Mouse (Mus musculus): ENCODE results near the gene Prm1. TPM values are rescaled to one million over a fixed set of nuclear protein-coding genes. Genes with fewer than 3 reads are reported as not detected.

Gene Prm1
- polyA plus RNA-seq, 1 experiment from 2014 or later: 0.83 TPM

GRCm38 (mm10) chr16:10777579-10778160 lies 28.0 kb downstream of the Prm1 start:
- Histone ChIP-seq H3K9me3 (no peaks in the 10 kb centered on the region), H3K27ac (no peak overlapping the region), H3K4me3 (no peak overlapping the region), H3K27me3 (no peaks in the 10 kb centered on the region), H3K9ac (no peak overlapping the region), H3K4me2 (replicated peaks) (no peak overlapping the region), H3K4me1 (peaks cover 32% of the 10 kb centered on the region), H3K36me3 (0 out of 2 replicates have a peak, but pooled peaks cover 2% of the 10 kb centered on the region)
- 76% methylated on average over 5 of the region's 5 CpGs for WGBS
- ATAC-seq (ENCODE audit: low FRiP score, low read depth): no peak

- Histone ChIP-seq H3K27ac (no peak overlapping the region), H3K9ac (no peak overlapping the region), H3K36me3 (no peaks in the 10 kb centered on the region), H3K27me3 (no peaks in the 10 kb centered on the region), H3K9me3 (no peaks in the 10 kb centered on the region), H3K4me2 (replicated peaks) (no peak overlapping the region), H3K4me3 (no peak overlapping the region), H3K4me1 (peaks cover 20% of the 10 kb centered on the region)
- WGBS: 54% methylated on average over 7 of the region's 7 CpGs
- ATAC-seq (ENCODE audit: low FRiP score, low read depth): no peak
Measured at GRCm38 (mm10) chr16:10776322-10776721, 29.3 kb downstream of the Prm1 start.

DNA sequence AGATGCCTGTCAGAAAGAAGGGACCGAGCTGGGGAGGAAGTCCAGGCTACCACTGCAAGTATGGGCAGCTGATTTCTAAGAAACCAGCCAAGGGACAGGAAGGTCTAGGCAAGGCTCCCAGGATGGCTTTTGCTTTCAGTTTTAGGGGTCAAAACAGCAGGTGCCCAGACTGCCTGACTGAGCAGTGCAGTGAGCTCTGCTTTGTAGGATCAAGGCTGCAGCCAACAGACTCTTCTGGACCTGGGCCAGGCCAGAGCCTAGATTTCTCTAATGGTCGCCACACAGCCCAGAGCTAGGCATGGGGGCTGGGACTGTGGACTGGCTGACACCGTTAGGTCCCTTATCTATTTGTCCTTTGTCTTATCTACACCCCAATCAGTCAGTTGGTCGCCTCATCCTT lies 30.9 kb downstream of the Prm1 start:
- Histone ChIP-seq H3K4me3 (no peak overlapping the region), H3K36me3 (no peaks in the 10 kb centered on the region), H3K27ac (no peak overlapping the region), H3K9ac (no peak overlapping the region), H3K4me1 (peaks cover 19% of the 10 kb centered on the region), H3K27me3 (no peaks in the 10 kb centered on the region), H3K4me2 (replicated peaks) (no peak overlapping the region), H3K9me3 (no peaks in the 10 kb centered on the region)
- ATAC-seq (ENCODE audit: low FRiP score, low read depth): no peak
- WGBS: 67% methylated on average over 4 of the region's 4 CpGs

- Histone ChIP-seq H3K4me1 (peaks cover 30% of the 10 kb centered on the region), H3K9ac (no peak overlapping the region), H3K9me3 (no peaks in the 10 kb centered on the region), H3K36me3 (no peaks in the 10 kb centered on the region), H3K4me2 (replicated peaks) (no peak overlapping the region), H3K4me3 (no peak overlapping the region), H3K27ac (no peak overlapping the region), H3K27me3 (no peaks in the 10 kb centered on the region)
- 82% methylated on average over 8 of the region's 8 CpGs for WGBS
- ATAC-seq (ENCODE audit: low FRiP score, low read depth): no peak
Measured at GRCm38 (mm10) chr16:10773543-10773942, 32.1 kb downstream of the Prm1 start.

DNA sequence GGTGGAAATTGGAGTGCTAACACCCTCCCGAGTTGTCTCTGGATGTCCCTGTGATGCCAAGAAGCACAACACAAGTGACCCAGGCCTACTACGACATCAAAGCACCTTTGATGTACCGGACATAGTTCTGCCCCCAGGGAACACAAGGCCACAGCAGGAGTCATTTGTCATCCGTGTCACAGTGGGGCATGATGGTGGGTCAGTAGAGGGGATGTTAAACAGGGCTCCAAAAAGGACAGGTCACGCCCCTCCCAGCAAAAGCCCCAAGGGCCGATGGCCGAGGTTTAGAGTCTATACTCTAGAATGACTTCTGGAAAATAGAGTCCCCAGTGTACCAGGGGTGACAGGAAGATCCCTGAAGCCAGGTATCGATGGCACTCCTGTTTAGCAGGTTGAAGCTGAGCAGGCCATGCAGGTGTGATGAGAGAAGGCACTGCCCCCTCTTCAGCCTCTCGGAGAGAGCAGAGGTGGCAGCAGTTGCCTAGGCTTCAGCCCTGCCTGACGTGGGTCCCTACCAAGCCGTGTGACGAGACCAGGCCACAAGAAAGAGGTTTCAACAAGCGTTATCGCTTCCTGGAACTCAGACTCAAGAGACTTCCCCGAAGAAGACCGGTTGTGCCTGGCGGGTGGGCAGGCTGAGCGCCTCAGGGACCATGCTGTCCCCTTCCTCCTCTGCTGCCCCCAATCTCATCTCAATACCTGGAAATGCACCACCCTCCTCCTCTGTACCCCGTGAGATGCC lies 33.7 kb downstream of the Prm1 start:
- no peak overlapping the region for H3K4me2 ChIP-seq (replicated peaks)
- no peak overlapping the region for H3K4me3 ChIP-seq
- no peaks in the 10 kb centered on the region for H3K27me3 ChIP-seq
- no peak for ATAC-seq (ENCODE audit: low FRiP score, low read depth)
- no peak overlapping the region for H3K27ac ChIP-seq
- no peaks in the 10 kb centered on the region for H3K36me3 ChIP-seq
- peaks cover 30% of the 10 kb centered on the region for H3K4me1 ChIP-seq
- no peak overlapping the region for H3K9ac ChIP-seq
- no peaks in the 10 kb centered on the region for H3K9me3 ChIP-seq
- WGBS: 51% methylated on average over 19 of the region's 19 CpGs

DNA sequence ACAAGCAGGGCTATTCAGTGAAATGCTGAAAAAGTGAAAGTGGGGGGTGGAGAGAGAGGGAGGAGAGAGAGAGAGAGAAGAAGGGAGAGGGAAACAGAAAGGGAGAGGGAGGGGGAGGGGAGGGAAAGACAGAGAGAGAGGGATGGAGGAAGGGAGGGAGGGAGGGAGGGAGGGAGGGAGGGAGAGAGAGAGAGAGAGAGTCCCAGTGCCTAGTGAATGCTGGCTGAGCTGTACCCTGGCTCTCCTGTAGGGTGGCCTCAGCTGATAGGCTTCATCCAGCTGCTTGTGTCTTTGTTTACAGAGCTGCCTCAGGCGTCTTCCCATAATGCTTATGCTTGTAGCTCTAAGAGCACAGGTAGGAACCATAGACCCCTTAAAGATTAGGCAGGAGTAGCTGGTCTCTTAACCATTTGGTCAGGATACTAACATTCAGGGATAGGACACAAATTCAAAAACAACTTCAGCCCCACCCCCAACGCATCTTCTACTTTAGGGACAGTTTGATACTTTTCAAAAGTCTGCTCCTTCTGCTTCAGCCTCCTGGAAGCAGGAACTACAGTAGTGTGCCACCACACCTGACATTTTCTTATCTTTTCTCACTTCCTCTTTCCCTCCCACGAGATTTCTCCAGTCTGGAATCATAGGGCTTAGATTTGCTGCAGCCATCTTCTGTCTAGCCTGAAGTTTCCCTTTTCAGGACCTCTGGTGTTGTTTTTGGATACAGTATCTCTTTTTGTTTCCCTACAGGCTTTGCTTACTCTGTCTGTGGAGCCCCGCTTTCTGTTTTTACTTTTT lies 34.9 kb downstream of the Prm1 start:
- ATAC-seq (ENCODE audit: low FRiP score, low read depth): no peak
- no peak overlapping the region for H3K27ac ChIP-seq

DNA sequence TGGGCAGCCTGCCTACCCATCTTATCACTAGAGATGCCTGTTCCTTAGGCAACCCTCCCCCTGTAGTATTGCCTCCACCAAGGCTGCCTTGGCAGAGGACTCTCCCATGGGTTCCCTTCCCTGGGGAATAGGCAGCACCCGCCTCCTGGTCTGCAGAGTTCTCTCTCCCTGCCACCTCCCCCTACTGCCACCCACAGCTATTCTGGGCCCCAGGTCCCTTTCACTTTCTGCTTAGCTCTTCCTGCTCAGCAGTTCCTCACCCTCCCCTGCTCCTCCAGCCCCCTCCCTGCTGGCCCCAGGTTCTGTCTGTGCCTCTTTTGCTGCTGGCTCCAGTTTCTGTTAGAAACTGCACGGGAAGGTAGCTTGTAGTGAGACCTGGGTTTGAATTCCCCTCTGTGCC lies 36.0 kb downstream of the Prm1 start:
- H3K27me3 ChIP-seq: no peaks in the 10 kb centered on the region
- ATAC-seq (ENCODE audit: low FRiP score, low read depth): no peak
- H3K4me1 ChIP-seq: peaks cover 30% of the 10 kb centered on the region
- H3K4me2 ChIP-seq (replicated peaks): no peak overlapping the region
- no peak overlapping the region; the same call in 1 of the 2 replicates for H3K9ac ChIP-seq
- no peak overlapping the region for H3K4me3 ChIP-seq
- no peaks in the 10 kb centered on the region for H3K36me3 ChIP-seq
- H3K9me3 ChIP-seq: no peaks in the 10 kb centered on the region
- no peak overlapping the region for H3K27ac ChIP-seq
- 42% methylated on average over 2 of the region's 2 CpGs for WGBS

More for the DNA sequence above, 34.9 kb downstream of the Prm1 start:
- Histone ChIP-seq H3K36me3 (no peaks in the 10 kb centered on the region), H3K9me3 (no peaks in the 10 kb centered on the region), H3K9ac (no peak overlapping the region), H3K27me3 (no peaks in the 10 kb centered on the region), H3K4me1 (peaks cover 30% of the 10 kb centered on the region), H3K4me2 (replicated peaks) (no peak overlapping the region), H3K4me3 (no peak overlapping the region)
- 43% methylated on average over 4 of the region's 4 CpGs for WGBS

- Histone ChIP-seq H3K4me3 (no peak overlapping the region), H3K4me2 (replicated peaks) (no peak overlapping the region), H3K36me3 (no peaks in the 10 kb centered on the region), H3K4me1 (peaks cover 30% of the 10 kb centered on the region), H3K9ac (no peak overlapping the region), H3K27me3 (no peaks in the 10 kb centered on the region), H3K27ac (no peak overlapping the region), H3K9me3 (no peaks in the 10 kb centered on the region)
- 55% methylated on average over 9 of the region's 9 CpGs for WGBS
- no peak for ATAC-seq (ENCODE audit: low FRiP score, low read depth)
Measured at GRCm38 (mm10) chr16:10768821-10769220, 36.8 kb downstream of the Prm1 start.

GRCm38 (mm10) chr16:10767158-10767557 lies 38.5 kb downstream of the Prm1 start:
- peaks cover 27% of the 10 kb centered on the region for H3K4me1 ChIP-seq
- no peak overlapping the region for H3K9ac ChIP-seq
- no peaks in the 10 kb centered on the region for H3K36me3 ChIP-seq
- no peak overlapping the region for H3K4me3 ChIP-seq
- no peak overlapping the region for H3K4me2 ChIP-seq (replicated peaks)
- ATAC-seq (ENCODE audit: low FRiP score, low read depth): no peak
- H3K27me3 ChIP-seq: no peaks in the 10 kb centered on the region
- 56% methylated on average over 4 of the region's 4 CpGs for WGBS
- no peak overlapping the region for H3K27ac ChIP-seq
- H3K9me3 ChIP-seq: no peaks in the 10 kb centered on the region

DNA sequence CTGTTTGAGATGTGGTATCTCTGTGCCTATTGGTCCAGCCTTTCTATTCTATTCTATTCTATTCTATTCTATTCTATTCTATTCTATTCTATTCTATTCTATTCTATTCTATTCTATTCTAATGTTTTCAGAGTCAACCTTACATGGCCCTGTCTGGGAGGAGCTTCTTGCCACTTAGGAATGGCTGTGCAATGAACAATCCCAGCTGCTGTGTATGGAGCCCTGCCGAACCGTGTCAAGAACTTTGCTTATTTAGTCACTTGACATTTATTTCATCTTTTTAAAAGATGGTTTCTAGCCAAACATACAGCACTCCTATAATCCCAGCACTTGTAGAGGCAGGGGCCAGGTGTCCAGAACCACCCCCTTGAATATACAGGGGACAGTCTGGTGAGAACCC lies 41.3 kb downstream of the Prm1 start:
- no peak overlapping the region for H3K4me2 ChIP-seq (replicated peaks)
- H3K4me3 ChIP-seq: no peak overlapping the region
- no peak overlapping the region for H3K9ac ChIP-seq
- WGBS: 72% methylated on average over 2 of the region's 2 CpGs
- H3K36me3 ChIP-seq: no peaks in the 10 kb centered on the region
- no peaks in the 10 kb centered on the region for H3K9me3 ChIP-seq
- no peak overlapping the region for H3K27ac ChIP-seq
- peaks cover 7% of the 10 kb centered on the region; the same call in 1 of the 2 replicates for H3K4me1 ChIP-seq
- no peaks in the 10 kb centered on the region for H3K27me3 ChIP-seq
- ATAC-seq (ENCODE audit: low FRiP score, low read depth): no peak

GRCm38 (mm10) chr16:10763540-10764264 lies 41.9 kb downstream of the Prm1 start:
- Histone ChIP-seq H3K36me3 (no peaks in the 10 kb centered on the region), H3K4me3 (no peak overlapping the region), H3K27ac (no peak overlapping the region), H3K4me1 (peaks cover 2% of the 10 kb centered on the region; the same call in 1 of the 2 replicates), H3K4me2 (replicated peaks) (no peak overlapping the region), H3K9ac (no peak overlapping the region), H3K27me3 (no peaks in the 10 kb centered on the region), H3K9me3 (no peaks in the 10 kb centered on the region)
- 61% methylated on average over 6 of the region's 6 CpGs for WGBS
- ATAC-seq (ENCODE audit: low FRiP score, low read depth): no peak

Data from limb, embryonic 13.5 days (tissue).